Mouse (Mus musculus): ENCODE data around the gene Msrb2.
A peak's percentile ranks its signal among the peaks of the same experiment; 100 is the strongest.

Msrb2 gene

DNA sequence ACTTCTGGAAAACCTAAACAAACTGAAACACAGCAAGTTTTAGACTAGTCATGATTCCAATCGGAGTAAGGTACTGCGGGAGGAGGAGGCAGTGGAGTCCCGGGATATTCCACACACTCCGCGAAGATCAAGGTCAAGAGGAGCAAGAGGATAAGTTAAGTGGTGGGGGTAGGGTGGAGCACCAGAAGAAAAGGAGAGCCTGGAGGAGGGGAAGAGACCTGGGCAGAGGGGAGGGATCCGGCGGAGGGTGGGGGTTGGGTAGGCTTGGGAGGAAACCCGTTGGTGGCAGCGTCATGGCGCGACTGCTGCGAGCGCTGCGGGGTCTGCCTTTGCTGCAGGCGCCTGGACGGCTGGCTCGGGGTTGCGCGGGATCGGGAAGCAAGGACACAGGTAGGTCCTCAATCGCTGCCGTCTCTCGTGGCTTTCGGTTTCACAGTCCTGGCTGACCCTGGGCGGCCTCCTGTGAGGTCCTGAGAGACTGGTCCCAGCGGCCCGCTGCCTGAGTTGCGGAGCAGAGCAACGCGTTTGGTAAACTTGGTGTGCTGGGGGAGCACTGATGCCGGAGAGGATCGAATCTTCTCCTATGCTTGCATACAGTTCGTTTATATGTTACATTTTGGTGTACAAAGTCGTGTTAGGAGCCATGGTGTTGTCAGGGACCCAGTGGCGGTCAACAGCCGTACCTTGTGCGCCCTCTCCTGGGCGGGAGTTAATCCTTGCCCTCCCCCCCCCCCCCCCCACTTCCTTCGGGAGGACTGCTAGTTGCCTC is at the start of gene Msrb2:
Gene Msrb2, plus strand, starts transcription at position 51 of the 769 bp plus-strand sequence.
- DNase-seq (ENCODE audit: low read depth, low spot score): peak; percentile 35

DNA sequence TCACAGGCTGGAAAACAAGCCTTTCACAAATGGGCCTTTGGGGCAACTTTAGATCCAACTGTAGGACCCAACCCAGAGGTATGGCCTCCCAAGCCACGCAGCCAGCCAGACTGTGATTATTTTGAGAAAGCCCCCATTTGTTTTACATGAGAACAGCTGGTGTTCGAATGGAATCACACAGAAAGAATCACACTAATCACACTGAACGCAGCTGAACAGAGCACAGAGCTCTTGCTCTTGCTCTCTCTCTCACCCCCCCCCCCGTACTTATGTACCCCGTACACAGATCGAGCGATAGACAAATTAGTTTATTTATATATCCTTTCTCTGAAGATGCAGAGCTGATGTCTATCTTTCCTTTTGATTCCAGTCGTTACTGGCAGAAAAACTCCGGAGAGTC is 48.8 kb upstream of the Msrb2 start:
- no peak for DNase-seq (ENCODE audit: low read depth, low spot score)

DNA sequence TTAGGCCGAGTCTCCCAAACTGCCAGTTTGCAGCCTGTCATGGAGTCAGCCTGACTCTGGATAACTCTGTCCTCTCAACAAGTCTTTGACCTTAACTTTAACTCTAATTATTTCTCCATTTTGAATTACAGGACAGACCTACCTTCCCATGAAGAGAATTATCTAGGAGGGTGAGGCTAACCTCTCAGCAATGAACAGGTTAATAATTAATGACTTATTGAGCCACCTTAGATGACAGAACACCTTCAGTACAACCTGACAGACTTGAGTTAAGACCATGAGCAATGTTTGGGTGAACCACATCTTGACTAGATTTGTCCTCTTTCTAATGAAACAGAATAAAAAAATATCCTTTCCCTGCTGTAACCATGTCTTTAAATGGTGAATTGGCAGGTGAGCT is 44.9 kb upstream of the Msrb2 start:
- DNase-seq (ENCODE audit: low read depth, low spot score): no peak

DNA sequence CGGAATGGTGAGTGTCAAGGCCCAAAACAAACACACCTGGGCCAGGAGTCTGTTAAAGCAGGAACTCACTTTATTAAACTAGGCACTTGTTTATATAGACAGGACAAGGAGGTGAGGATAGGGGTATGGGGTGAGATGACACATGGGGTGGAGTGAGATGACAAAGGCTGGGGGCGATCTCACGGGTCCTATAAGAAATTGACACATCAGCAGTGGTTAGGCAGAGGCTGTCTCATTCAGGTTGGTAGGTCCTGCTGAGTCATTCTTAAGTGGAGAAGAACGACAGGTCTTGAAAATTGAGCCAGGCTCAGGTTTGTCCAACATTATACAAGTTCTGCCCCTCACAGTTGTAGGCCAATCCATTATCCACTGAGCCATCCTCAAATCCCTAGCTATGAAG is 43.4 kb upstream of the Msrb2 start:
- no peak for DNase-seq (ENCODE audit: low read depth, low spot score)

DNA sequence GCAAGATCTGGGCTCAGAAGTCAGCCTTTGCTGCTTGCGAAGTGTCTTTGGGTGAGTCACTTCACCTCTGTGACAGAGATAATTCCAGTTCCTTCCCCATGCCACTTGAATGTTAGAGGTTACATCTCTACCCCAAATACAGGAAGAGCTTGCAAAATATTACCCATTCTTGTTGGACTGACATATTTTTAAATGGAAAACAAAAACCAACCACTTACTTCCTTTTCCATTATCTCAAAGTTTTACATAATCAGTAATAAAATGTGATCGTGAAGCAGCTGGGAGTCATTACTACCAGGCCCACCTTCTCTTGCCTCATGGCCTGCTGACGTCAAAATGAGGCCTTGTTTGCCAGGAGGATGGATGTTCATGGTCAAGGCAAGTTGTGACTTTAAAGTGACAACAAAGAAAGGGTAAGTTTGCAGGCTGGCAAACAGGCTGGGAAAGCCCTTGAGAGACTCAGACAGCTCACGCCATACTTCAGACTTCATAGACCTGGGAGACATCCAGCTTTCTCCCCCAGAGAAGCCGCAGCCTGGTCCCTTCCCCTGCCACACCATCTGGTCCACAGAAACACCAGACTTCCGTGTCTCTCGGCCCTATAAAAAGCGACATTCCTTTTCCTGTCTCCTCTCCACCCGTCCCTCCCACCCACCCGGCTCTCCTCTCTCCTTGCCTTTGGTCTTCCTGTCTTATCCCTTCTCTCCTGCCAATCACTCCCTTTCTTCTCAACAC is 27.2 kb upstream of the Msrb2 start:
- no peak for DNase-seq (ENCODE audit: low read depth, low spot score)

DNA sequence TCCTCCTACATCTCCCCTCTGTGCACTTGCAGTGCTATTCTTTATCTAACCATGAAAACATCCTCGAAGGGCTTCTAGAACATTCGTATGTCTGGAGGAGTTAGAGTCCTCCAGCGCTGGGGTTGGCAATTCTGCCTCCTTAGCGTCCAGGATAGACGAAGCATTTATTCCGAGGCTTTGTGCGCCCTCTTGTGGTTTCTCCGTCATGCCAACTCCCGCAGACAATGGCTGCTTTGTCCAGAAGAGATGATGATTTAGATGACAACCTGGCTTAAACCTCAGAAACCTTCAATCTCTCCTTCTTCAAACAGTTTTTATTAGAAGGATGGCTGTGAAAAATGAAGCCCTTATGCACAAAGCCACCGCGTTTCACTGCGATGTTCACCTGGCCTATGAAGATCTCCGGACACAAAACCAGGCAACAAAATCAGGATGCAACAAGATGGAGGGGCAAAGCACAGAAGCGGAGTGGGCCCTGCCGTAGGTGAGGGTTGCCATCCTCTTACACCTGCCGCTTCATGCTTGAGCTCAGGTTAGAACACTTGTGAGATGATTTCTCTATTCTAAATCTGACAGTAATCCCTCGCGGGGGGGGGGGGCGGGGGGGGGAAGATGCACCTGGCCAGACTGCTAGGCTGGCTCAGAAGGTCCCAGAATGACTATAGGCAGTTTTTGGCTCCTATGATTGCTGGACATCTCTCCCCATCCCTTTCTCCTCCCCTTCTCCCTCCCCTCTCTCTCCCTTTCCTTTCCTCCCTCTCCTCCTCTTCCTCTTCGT is 26.4 kb upstream of the Msrb2 start:
- peak; percentile 71 for DNase-seq (ENCODE audit: low read depth, low spot score)

DNA sequence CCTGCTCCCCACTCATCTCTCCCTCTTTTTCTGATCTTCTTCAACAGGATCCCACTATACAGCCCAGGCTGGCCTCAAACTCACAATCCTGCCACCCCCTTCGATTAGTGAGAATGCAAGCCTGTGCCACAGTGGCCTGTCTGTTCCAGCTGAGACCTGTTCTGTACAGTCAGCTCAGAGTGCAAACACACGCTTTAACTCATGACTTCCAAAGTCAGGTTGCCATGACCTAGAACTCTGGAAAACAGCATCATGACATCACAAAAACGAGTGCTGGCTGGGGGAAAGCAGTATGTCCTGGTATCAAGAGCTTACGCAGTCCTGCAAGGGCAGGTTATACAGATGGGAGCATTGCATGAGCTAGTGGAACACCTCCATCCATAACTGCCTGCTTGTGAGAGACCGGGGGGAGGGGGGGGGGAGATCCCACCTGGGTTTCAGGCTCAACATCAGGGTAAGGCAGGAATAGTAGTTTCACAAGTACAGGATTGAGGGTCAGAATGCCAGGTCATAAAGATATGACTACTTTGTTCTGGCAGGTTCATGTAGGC is 25.8 kb upstream of the Msrb2 start:
- DNase-seq (ENCODE audit: low read depth, low spot score): no peak

DNA sequence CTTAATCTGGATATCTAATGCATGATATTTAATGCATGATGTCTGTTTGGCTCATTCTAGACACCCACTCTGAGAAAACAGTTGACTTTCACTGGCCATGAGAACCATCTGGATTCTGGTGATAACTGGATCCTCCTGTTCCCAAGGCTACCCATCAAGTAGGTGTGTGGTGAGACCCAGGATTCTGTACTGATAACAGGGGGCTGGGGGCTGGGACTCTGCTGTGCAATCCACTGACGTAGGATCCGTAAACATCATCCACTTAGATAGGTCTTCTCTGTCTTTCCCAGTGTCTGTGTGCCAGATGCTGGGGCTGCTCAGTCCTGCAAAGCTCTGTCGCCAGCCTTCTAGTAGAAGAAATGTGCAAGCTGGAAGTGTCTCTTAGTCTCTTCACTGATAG is 22.8 kb upstream of the Msrb2 start:
- DNase-seq (ENCODE audit: low read depth, low spot score): no peak

DNA sequence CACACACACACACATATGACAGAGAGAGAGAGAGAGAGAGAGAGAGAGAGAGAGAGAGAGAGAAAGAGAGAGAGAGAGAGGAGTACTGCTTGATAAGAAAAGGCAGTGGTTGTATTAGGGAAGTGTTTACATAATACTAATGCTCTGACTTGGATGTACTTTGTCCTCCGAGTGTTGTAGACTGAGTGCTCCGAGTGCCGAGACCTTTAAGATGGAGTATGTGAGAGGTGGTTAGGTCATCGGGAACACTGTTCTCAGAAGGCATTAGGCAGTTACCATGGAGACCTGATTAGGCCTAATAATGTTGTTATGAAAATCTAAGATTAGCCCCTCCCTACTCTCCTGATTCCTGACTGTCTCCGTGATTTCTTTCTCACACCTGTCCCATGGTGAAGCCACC is 21.1 kb upstream of the Msrb2 start:
- no peak for DNase-seq (ENCODE audit: low read depth, low spot score)

DNA sequence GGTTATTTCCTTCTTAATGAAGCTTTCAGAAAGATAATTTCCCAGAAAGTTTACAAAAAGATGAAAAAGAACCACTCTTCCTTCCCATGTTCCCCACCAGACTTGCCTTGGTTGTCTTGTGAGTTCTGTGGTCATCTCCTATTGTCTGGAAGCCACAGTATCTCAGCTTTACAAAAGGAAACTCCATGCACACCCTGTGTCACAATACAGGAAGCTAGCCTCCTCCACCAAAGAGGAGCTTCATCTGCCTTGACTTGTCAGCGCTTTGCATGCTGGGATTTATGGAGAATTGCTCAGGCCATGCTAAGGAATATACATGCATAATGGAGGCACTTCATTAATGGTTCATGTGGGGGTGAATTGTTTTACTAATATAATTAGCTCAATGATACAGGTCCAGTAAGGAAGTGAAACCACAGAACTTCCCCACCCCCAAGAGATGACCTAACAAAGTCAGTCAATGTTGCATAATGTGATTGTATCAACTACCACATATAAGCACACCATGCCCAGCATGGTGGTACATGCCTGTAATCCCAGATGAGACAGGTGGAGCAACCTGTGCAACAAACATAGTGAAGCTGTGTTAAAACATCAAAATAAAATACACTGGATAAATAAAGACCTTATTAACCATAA is 19.5 kb upstream of the Msrb2 start:
- no peak for DNase-seq (ENCODE audit: low read depth, low spot score)

DNA sequence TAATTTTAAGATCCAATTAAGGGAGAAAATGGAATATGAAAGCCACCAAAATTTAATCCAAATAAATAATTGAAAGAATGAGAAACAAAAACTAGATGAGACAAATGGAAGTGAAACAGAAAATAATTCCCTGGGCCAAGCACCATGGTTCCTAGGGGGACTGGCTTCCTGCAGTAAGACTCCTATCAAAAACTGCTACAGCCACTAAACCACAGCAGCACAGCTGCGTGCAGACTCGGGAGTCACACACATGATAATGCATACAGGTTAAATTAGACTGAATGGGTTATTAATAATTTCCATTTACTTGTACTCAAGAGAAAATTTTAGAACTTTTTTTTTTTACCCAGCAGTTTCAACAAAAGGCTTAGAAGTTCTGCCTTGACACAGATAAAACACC is 18.1 kb upstream of the Msrb2 start:
- no peak for DNase-seq (ENCODE audit: low read depth, low spot score)

DNA sequence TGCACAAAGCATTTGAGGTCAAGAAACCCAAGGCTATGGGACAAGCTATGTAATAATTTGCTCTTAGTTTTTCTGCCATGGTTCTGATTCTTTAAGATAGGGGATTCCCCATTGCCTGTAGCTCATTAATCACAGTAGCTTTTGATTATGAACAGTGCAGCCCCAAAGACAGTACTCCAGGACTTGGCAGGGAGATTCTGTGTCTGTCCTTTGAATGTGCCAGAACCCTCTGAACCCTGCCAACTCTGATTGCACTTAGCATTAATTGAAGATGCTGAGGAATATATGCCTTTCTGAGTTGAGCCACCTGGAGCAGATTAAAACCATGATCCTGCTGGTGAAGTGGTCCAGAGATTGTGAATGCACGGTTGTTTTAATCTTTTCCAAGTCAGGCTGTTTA is 8.4 kb upstream of the Msrb2 start:
- DNase-seq (ENCODE audit: low read depth, low spot score): no peak

DNA sequence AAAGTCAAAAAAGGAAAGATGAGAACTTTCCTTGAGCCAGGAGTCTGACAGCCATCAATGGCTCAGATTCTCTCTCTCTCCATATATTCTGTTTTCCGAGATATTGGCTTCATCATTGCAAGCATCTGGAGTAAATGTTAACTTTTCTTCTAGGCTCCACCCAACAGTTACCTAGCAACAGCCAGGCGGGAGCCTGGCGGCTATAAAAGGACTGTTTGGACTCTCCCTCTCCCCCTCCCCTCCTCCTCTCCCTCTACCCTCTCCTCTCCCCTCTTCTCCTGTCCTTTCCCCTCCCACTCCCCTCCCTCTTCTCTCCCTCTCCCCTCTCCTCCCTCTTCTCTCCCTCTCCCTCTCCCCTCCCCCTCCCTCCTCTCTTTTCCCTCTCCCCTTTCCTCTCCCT is 4.8 kb upstream of the Msrb2 start:
- no peak for DNase-seq (ENCODE audit: low read depth, low spot score)

DNA sequence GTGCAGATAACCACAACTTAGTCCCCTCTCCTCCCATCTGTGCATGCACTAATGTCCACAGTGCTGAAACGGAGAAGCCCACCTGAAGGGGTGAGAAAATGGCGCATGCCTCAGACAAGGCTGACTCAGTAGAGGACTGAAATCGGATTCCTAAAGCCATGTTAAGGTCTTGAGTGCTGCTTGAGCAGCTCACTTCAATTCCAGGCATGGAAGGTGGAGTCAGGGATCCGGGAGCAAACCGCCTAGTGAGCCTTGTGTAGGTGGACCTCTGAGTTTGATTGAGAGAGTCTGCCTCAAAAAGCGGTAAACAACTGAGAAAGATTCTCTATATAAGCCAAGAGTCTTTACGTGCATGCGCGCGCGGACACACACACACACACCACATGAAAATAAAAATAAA is 4.1 kb upstream of the Msrb2 start:
- no peak for DNase-seq (ENCODE audit: low read depth, low spot score)

DNA sequence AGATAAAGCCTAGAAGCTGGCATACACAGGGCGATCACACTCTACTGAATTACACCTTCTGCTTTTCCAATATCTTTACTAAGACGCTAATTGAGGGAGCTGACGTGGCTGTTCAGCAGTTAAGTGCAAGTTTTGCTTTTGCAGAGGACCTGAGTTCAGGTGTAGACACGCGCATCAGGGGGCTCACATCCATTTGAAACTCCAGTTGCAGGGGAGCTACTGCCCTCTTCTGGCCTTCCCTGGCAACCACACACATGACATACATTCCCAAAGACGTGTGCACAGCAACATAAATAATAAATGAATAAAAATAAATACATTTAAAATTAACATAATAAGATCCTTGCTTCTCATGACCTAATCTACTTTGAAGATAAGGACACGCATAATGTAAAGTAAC is 2.5 kb downstream of the Msrb2 start:
- no peak for DNase-seq (ENCODE audit: low read depth, low spot score)

DNA sequence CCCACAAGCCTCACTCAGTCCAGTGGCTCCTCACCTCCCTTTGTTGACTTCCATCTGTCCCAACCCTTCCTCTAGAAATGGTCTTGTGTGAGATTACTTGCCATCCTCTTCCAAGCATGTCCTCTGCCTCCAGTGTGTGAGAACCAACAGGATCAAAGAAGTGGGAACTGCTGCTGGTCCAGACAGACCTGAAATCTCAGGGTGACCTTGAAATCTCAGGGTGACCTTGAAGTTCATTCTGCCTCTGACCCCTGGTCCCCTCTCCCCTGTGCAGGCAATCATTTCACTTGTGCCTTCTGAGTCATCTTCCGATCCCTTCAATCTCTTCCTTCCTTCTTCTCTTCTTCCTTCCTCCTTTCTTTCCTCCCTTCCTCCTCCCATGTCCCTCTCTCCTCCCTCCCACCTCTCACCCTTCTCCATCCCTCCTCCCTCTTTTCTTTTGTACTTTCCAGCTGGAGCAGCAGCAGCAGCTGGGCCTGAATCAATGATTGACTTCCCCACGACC is 9.3 kb downstream of the Msrb2 start:
- DNase-seq (ENCODE audit: low read depth, low spot score): no peak

DNA sequence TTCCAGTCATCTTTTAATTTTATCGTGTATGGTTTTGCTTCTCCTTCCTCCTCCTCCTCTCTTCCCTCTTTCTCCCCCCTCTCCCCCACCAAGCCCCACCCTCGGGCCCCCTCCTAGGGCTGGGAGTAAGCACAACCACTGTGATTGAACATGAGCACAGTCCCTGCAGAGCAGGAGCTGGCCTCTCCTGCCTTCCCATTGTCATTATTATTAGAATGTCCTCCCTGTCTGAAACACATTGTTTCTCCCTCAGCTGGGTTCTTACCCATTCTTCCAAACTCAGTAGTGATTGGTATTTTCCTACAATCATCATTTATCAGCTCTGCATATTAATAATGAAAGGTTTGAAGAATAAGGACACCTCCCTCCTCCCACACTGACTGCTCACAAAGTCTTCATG is 9.7 kb downstream of the Msrb2 start:
- no peak for DNase-seq (ENCODE audit: low read depth, low spot score)

DNA sequence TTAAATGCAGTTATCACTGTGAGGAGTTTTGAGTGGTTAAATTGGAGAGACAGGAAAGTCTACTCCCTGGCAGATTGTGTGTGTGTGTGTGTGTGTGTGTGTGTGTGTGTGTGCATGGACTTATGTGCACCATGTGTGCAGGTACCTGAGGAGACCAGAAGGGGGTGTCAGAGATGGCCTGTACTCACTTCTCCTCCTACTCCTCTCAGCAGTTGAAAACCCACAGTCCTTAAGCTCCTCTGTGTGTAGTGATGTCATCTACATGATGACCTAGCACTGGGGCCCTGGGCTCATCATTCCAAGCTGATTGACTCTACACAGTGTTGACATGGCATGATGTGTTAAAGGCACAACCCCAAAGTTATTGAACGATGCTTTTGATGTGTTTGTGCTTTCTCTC is 11.0 kb downstream of the Msrb2 start:
- no peak for DNase-seq (ENCODE audit: low read depth, low spot score)

DNA sequence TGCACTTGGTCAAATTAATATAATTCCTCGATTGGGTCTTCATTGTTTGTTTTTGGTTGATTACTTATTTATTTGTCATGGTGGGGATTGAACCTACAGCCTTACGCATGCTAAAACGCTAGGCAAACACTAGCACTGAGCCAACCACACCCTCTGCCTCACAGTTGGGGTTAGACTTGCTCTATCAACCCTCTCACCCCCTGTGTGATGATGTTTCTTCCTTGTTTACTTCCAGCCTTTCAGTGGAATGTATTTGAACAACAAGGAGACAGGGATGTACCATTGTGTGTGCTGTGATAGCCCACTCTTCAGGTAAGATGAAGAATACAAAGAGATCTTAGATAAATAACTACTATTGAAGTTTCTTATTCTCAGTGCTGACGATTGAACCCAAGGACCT is 11.8 kb downstream of the Msrb2 start:
- no peak for DNase-seq (ENCODE audit: low read depth, low spot score)

DNA sequence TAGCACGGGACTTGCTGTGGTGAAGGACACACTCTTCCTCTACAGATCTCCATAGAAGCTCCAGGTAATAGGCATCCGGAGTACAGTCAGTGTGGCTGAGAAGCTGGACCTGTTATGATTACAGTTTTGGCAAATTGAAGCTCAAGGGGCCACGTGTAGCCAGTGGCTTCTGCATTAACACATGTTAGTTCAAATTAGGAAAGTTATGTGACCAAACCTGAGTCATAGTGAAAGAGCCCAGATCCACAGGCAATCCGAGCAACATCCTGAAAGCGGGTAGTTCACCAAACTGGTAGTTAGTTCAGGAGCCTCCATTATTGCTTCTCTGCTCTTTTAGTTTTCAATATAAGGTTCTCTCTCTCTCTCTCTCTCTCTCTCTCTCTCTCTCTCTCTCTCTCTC is 14.5 kb downstream of the Msrb2 start:
- DNase-seq (ENCODE audit: low read depth, low spot score): no peak

DNA sequence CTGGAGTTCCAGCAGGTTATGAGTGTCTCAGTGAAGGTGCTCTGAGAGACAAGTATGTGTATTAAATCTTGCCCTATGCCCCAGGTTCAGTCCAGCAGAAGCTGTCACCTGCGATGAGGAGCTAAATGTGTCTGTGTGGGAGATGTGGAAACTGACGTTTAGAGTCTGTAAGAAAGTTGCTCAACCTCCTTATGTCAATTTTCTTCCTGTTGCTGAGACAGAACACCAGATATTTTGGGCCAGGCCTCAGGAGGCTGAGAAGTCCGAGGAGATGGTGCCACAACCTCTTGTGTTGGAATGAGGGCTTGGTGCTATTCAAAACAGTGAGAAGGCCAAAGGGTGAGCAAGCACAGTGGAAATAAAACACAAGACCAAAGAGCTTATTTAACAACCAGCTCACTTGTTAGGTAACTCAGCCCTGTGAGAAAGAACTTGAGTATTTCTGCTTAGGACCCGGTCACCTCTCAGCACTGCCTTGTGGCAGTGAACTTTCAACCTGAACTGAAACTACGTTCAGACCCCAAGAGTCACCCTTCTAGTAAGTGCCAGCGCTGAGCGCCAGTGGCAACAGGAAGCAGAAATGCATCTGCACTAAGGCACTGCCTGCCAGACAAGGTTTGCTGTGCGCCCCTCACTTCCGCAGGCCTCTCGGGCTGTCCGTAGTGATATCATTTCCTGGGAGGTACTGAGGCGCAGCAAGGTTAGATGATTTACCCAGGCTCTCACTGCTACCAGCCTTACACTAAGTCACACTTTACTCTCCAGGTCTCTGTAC is 17.3 kb downstream of the Msrb2 start:
- no peak for DNase-seq (ENCODE audit: low read depth, low spot score)
